Mouse (Mus musculus): ENCODE results near the gene Gm10401. TPM values are rescaled to one million over a fixed set of nuclear protein-coding genes. Genes with fewer than 3 reads are reported as not detected.

The Gm10401 gene
- polyA plus RNA-seq, 1 experiment: not detected

DNA sequence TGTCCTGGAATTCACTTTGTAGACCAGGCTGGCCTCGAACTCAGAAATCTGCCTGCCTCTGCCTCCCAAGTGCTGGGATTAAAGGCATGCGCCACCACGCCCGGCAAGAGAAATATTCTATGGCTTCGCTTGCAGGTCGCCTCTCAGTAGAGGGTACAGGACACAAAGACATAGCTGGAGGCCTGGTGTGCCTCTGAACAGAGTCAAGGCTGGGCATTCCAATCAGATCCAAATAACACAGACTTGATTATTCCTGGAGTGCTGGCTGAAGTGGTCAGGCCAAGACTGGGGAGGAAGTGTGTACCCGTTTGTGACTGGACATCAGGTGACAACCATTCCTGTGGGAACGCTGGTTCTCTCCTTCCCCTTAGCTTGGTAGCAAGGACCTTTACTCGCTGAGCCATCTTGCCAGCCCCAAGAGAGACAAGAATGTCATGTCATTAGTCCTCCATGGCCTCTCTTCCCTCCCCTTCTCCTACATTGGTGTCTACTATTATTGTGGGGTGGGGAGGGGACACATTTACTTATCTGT, 44.1 kb upstream of the Gm10401 start:
- no peak overlapping the region for H3K4me3 ChIP-seq (ENCODE audit: control insufficient read depth, low read depth, low read length)
- no peak overlapping the region for H3K27ac ChIP-seq (ENCODE audit: control insufficient read depth, insufficient read depth, low read depth, low read length)
- H3K27me3 ChIP-seq (ENCODE audit: control insufficient read depth, insufficient read depth, low read length): no peaks in the 10 kb centered on the region
- no peak for TF ChIP-seq CTCF (IDR thresholded peaks at IDR 0.05; ENCODE audit: control insufficient read depth, insufficient read depth, insufficient replicate concordance, low read depth, low read length)
- no peak for TF ChIP-seq POLR2A (IDR thresholded peaks at IDR 0.05; ENCODE audit: control insufficient read depth, low read depth, low read length)
- no peaks in the 10 kb centered on the region for H3K36me3 ChIP-seq (ENCODE audit: control insufficient read depth, insufficient read depth, low read length)
- no peaks in the 10 kb centered on the region for H3K4me1 ChIP-seq (ENCODE audit: control insufficient read depth, insufficient read depth, low read length)

DNA sequence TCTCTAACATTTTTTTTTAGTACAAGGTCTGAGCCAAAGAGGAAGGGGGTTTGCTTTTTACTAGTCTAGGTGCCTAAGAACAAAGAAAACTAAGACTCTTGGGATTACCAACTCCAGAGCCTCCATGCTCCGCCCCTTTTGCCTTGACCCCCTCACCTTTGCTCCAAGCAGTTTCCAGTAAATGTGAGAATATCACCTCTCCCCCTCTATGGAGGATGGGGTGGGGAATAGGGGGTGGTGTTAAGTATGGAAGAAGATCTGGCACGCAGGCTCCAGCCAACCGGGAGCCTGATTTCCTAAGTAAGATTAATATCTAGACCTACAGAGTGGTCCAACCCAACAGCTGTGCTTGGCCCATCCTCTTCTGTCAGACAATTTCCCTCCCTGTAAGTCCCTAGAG, 42.6 kb upstream of the Gm10401 start:
- Histone ChIP-seq H3K4me3 (ENCODE audit: control insufficient read depth, low read depth, low read length) (no peak overlapping the region), H3K27ac (ENCODE audit: control insufficient read depth, insufficient read depth, low read depth, low read length) (no peak overlapping the region), H3K36me3 (ENCODE audit: control insufficient read depth, insufficient read depth, low read length) (no peaks in the 10 kb centered on the region), H3K4me1 (ENCODE audit: control insufficient read depth, insufficient read depth, low read length) (no peaks in the 10 kb centered on the region), H3K27me3 (ENCODE audit: control insufficient read depth, insufficient read depth, low read length) (no peaks in the 10 kb centered on the region)
- no peak for TF ChIP-seq POLR2A (IDR thresholded peaks at IDR 0.05; ENCODE audit: control insufficient read depth, low read depth, low read length)

DNA sequence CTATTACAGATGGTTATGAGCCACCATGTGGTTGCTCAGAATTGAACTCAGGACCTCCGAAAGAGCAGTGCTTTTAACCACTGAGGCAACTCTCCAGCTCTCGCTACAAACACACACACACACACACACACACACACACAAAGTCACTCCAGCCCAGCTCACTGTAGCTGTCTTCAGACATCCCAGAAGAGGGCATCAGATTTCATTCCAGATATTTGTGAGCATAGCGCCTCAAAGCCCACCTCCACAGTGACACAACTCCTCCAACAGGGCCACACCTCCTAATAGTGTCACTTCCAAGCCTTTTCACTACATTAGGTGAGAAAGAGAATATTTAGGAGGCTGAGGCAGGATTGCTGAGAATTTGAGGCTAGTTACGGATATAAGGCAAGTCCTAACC, 41.0 kb upstream of the Gm10401 start:
- peaks cover under 1% of the 10 kb centered on the region; the same call in 1 of the 2 replicates for H3K4me1 ChIP-seq (ENCODE audit: control insufficient read depth, insufficient read depth, low read length)
- TF ChIP-seq POLR2A (IDR thresholded peaks at IDR 0.05; ENCODE audit: control insufficient read depth, low read depth, low read length) (no peak), CTCF (IDR thresholded peaks at IDR 0.05; ENCODE audit: control insufficient read depth, insufficient read depth, insufficient replicate concordance, low read depth, low read length) (no peak)
- no peaks in the 10 kb centered on the region for H3K27me3 ChIP-seq (ENCODE audit: control insufficient read depth, insufficient read depth, low read length)
- H3K36me3 ChIP-seq (ENCODE audit: control insufficient read depth, insufficient read depth, low read length): no peaks in the 10 kb centered on the region
- H3K27ac ChIP-seq (ENCODE audit: control insufficient read depth, insufficient read depth, low read depth, low read length): no peak overlapping the region
- no peak overlapping the region for H3K4me3 ChIP-seq (ENCODE audit: control insufficient read depth, low read depth, low read length)

DNA sequence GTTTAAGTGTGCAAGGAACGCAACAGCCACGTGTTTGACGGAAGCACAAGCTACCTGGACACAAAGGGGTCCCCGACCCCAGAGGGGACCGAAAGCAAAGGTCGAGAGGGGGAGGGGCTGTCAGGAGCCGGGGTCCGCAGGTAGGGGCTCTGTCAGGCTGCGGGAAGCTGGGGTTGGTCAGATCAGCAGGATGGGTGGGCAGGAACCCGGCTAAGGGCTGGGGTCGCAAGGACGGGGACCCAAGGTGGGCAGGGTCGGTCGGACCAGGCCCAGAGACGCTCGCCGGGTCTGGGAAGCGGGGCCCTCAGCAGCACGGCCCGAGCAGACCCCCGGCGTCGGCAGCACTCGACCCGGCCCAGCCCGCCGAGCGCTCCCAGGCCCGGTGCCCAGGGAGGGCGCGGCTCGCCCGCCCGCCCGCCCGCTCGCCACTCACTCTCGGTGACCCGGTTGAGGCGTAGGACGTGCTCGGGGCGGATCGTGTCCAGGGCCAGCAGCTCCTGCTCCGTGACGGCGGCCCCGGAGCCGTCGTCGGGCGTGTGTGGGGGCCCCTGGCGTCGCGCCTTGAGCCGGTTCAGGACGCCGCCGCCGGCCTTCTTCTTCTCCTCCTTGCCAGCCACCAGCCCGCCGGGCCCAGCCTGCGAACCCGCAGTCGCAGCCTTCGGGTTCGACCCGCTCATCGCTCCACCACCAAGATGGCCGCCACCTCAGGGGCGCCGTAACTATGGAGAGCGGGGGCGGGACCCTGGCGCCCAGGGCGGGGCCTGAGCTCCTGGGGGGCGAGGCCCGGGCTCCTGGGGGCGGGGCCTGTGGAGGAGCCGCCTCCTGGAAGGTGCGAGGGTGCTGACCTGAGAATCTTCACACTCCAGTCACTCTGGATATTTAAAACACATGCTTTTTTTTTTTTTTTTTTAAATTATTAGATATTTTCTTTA, 36.4 kb upstream of the Gm10401 start, which contains the start of gene Unc119b:
Gene Unc119b (minus strand): TSS at position 742 of the 932 bp plus-strand sequence.
- Histone ChIP-seq H3K27me3 (ENCODE audit: control insufficient read depth, insufficient read depth, low read length) (no peaks in the 10 kb centered on the region), H3K27ac (ENCODE audit: control insufficient read depth, insufficient read depth, low read depth, low read length) (peak within 1 kb of the TSS; percentile 92), H3K36me3 (ENCODE audit: control insufficient read depth, insufficient read depth, low read length) (no peaks in the 10 kb centered on the region; the same call in 1 of the 2 replicates), H3K4me1 (ENCODE audit: control insufficient read depth, insufficient read depth, low read length) (peaks cover 6% of the 10 kb centered on the region), H3K4me3 (ENCODE audit: control insufficient read depth, low read depth, low read length) (peak within 1 kb of the TSS; percentile 99)
- TF ChIP-seq POLR2A (IDR thresholded peaks at IDR 0.05; ENCODE audit: control insufficient read depth, low read depth, low read length) (peak; percentile 72), CTCF (IDR thresholded peaks at IDR 0.05; ENCODE audit: control insufficient read depth, insufficient read depth, insufficient replicate concordance, low read depth, low read length) (no peak)

DNA sequence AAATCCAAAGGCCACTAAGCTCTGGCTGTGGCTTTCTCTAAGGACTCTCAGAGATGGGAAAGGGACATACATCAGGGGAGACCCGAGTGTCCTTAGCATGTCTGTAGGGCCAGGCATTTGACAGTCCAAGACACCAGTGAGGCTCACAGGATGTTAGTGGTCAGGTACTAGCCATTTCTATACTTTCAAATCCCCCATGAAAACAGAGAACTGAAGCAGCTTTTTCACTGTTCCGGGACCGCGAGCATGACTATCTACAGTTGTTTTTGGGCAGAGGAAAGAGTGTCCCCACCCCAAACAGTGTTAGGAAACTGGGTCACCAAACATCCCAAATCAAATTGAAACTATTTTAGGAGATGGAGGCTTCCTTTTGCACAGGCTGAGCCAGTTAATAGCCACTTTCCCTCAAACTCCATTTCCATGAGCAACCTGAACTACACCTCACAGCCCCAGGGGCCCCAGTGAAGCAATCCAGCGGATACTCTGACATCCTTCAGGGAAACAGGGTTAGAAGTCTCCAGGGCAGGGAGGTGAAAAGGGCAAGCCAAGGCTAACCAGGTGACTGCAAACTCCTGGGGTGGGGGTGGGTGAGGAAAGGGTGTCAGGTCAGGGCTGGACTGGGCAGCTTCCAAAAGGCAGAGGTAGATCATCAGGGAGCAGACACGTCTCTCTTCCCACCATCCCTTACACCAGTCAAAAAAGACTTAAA, 35.4 kb upstream of the Gm10401 start:
- TF ChIP-seq POLR2A (IDR thresholded peaks at IDR 0.05; ENCODE audit: control insufficient read depth, low read depth, low read length) (no peak), CTCF (IDR thresholded peaks at IDR 0.05; ENCODE audit: control insufficient read depth, insufficient read depth, insufficient replicate concordance, low read depth, low read length) (no peak)
- H3K4me1 ChIP-seq (ENCODE audit: control insufficient read depth, insufficient read depth, low read length): peaks cover 6% of the 10 kb centered on the region
- H3K27me3 ChIP-seq (ENCODE audit: control insufficient read depth, insufficient read depth, low read length): no peaks in the 10 kb centered on the region
- no peak overlapping the region for H3K27ac ChIP-seq (ENCODE audit: control insufficient read depth, insufficient read depth, low read depth, low read length)
- no peaks in the 10 kb centered on the region; the same call in 1 of the 2 replicates for H3K36me3 ChIP-seq (ENCODE audit: control insufficient read depth, insufficient read depth, low read length)
- H3K4me3 ChIP-seq (ENCODE audit: control insufficient read depth, low read depth, low read length): peak overlapping the region; percentile 99

DNA sequence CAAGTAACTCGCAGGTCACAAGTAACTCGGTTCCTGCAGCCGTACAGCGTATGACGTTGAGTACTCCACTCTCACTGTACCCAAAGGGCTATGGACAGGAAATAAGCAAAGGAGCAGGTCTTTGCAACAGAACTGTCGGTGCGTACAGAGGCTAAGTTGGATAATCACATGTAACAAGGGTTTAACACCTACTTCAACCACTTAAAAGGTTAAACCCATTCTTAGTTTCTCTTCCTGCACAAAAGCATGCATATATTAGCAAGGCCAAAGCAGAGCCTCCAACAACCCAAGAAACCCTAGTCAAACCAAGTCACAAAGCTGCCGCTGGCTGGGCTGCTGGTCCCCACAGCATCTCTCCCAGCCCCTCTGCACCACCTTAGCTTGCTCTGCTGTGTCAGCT, 34.4 kb upstream of the Gm10401 start:
- TF ChIP-seq CTCF (IDR thresholded peaks at IDR 0.05; ENCODE audit: control insufficient read depth, insufficient read depth, insufficient replicate concordance, low read depth, low read length) (no peak), POLR2A (IDR thresholded peaks at IDR 0.05; ENCODE audit: control insufficient read depth, low read depth, low read length) (no peak)
- no peak overlapping the region for H3K27ac ChIP-seq (ENCODE audit: control insufficient read depth, insufficient read depth, low read depth, low read length)

DNA sequence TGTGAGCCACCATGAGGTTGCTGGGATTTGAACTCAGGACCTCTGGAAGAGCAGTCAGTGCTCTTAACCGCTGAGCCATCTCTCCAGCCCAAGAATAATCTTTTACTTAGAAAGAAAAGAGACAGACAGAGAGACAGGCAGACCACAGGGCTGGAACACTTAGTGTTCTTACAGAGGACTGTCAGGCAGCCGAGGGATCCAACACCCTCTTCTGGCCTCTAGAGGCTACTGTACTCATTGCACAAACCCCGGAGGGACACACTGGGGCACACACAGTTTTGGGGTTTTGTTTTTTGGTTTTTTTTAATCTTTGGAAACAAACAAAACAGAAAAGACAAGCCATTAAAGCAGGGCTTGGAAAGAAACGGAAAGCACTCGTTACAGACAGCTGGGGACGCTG, 31.2 kb upstream of the Gm10401 start:
- peaks cover 2% of the 10 kb centered on the region; the same call in 1 of the 2 replicates for H3K36me3 ChIP-seq (ENCODE audit: control insufficient read depth, insufficient read depth, low read length)
- no peak overlapping the region for H3K4me3 ChIP-seq (ENCODE audit: control insufficient read depth, low read depth, low read length)
- TF ChIP-seq CTCF (IDR thresholded peaks at IDR 0.05; ENCODE audit: control insufficient read depth, insufficient read depth, insufficient replicate concordance, low read depth, low read length): no peak
- no peak for TF ChIP-seq POLR2A (IDR thresholded peaks at IDR 0.05; ENCODE audit: control insufficient read depth, low read depth, low read length)
- H3K27me3 ChIP-seq (ENCODE audit: control insufficient read depth, insufficient read depth, low read length): no peaks in the 10 kb centered on the region
- peaks cover 6% of the 10 kb centered on the region for H3K4me1 ChIP-seq (ENCODE audit: control insufficient read depth, insufficient read depth, low read length)
- no peak overlapping the region for H3K27ac ChIP-seq (ENCODE audit: control insufficient read depth, insufficient read depth, low read depth, low read length)

More for the DNA sequence above, 34.4 kb upstream of the Gm10401 start:
- Histone ChIP-seq H3K4me3 (ENCODE audit: control insufficient read depth, low read depth, low read length) (no peak overlapping the region), H3K4me1 (ENCODE audit: control insufficient read depth, insufficient read depth, low read length) (peaks cover 6% of the 10 kb centered on the region), H3K27me3 (ENCODE audit: control insufficient read depth, insufficient read depth, low read length) (no peaks in the 10 kb centered on the region), H3K36me3 (ENCODE audit: control insufficient read depth, insufficient read depth, low read length) (no peaks in the 10 kb centered on the region; the same call in 1 of the 2 replicates)

Measured in testis, adult 2 months (tissue).